Mouse (Mus musculus) gastrocnemius, adult 2 months (tissue): Measurements from ENCODE around the gene Cdc37. TPM values are rescaled to one million over a fixed set of nuclear protein-coding genes. Genes with fewer than 3 reads are reported as not detected.

Source experiments
- DNase-seq: peaks from one replicate; pipeline ENCODE4 v3.0.0; 2022
- H3K27ac ChIP-seq: fragments of 200-600 bp; 2 replicates; pipeline ENCODE4 v1.8.1; 2022; ENCODE audit warnings: mild to moderate bottlenecking
- H3K4me3 ChIP-seq: fragments of 200-600 bp; 2 replicates; pipeline ENCODE4 v1.8.1; 2022; ENCODE audit warnings: mild to moderate bottlenecking, moderate library complexity
- CTCF ChIP-seq: fragments of 200-600 bp; IDR thresholded peaks from 2 replicates; pipeline ENCODE4 v1.8.1; 2022; ENCODE audit warnings: antibody characterized with exemption, mild to moderate bottlenecking, moderate library complexity
- intact Hi-C: fragments of 180-260 bp; cut with DNase I; formaldehyde crosslinking; loops from one replicate; pipeline ENCODE4 v1.15.1; 2025
- total RNA-seq, 2 experiments: library from RNA; stranded (reverse); gene quantifications; 2 replicates each; pipeline ENCODE4 v1.2.3; 2021

Gene Cdc37
- total RNA-seq, 2 experiments from 2014 or later, result 116 to 139 TPM

- DNase-seq, result no peak
Observed at GRCm38 (mm10) chr9:21102076-21102475, 47.7 kb downstream of the Cdc37 start.

GRCm38 (mm10) chr9:21100447-21101161 is 49.2 kb downstream of the Cdc37 start:
- intact Hi-C loops, result no loop called here
- H3K4me3 ChIP-seq, result no peak overlapping the region
- TF ChIP-seq CTCF, result no peak
- DNase-seq, result no peak
- no peak overlapping the region for H3K27ac ChIP-seq

More at GRCm38 (mm10) chr9:21102076-21102475, 47.7 kb downstream of the Cdc37 start:
- H3K27ac ChIP-seq, result no peak overlapping the region
- no peak overlapping the region for H3K4me3 ChIP-seq
- intact Hi-C loops, result no loop called here
- no peak for TF ChIP-seq CTCF

GRCm38 (mm10) chr9:21097793-21098192 is 52.0 kb downstream of the Cdc37 start:
- TF ChIP-seq CTCF, result no peak
- intact Hi-C loops, result no loop called here
- Histone ChIP-seq H3K27ac (no peak overlapping the region), H3K4me3 (no peak overlapping the region)
- DNase-seq, result no peak

- Histone ChIP-seq H3K4me3 (no peak overlapping the region), H3K27ac (no peak overlapping the region)
- no peak for DNase-seq
- intact Hi-C loops, result no loop called here
- TF ChIP-seq CTCF, result no peak
Observed at GRCm38 (mm10) chr9:21095958-21096357, 53.8 kb downstream of the Cdc37 start.

- no peak for TF ChIP-seq CTCF
Observed at GRCm38 (mm10) chr9:21093423-21093822, 56.4 kb downstream of the Cdc37 start.

GRCm38 (mm10) chr9:21091707-21092320 is 58.0 kb downstream of the Cdc37 start, which contains the start of the genes Gm38431 and Raver1:
Gene Gm38431 (minus strand): TSS chr9:21091997.
Gene Raver1 (minus strand): TSS chr9:21092008.
- TF ChIP-seq CTCF, result no peak
- Histone ChIP-seq H3K4me3 (peak within 1 kb of the TSS; percentile 88), H3K27ac (peak within 1 kb of the TSS; percentile 92)
- intact Hi-C loops, result loop anchor here (2.0 to 5.0 kb wide), 3 partner anchors 40 to 59 kb away; partner anchors contain the start of genes Cdc37, Icam5 and Tyk2
- peak; percentile 98 for DNase-seq

More at GRCm38 (mm10) chr9:21093423-21093822, 56.4 kb downstream of the Cdc37 start:
- Histone ChIP-seq H3K27ac (no peak overlapping the region), H3K4me3 (no peak overlapping the region)
- DNase-seq, result no peak
- intact Hi-C loops, result loop anchor here (5.0 kb wide), 2 partner anchors 39 to 54 kb away; partner anchors contain the start of genes Cdc37 and Tyk2

GRCm38 (mm10) chr9:21090972-21091706 is 58.6 kb downstream of the Cdc37 start:
- no peak for DNase-seq
- H3K4me3 ChIP-seq, result peak overlapping the region; percentile 88
- intact Hi-C loops, result loop anchor here (2.0 to 5.0 kb wide), 3 partner anchors 41 to 58 kb away; partner anchors contain the start of genes Cdc37, Icam5 and Tyk2
- H3K27ac ChIP-seq, result peak overlapping the region; percentile 92
- no peak for TF ChIP-seq CTCF

- intact Hi-C loops, result loop anchor here (2.0 to 5.0 kb wide), 3 partner anchors 42 to 58 kb away; partner anchors contain the start of genes Cdc37, Icam5 and Tyk2
- Histone ChIP-seq H3K4me3 (peak overlapping the region; percentile 88), H3K27ac (peak overlapping the region; percentile 92; the same call in 1 of the 2 replicates)
- no peak for TF ChIP-seq CTCF
- DNase-seq, result no peak
Observed at GRCm38 (mm10) chr9:21090537-21090936, 59.2 kb downstream of the Cdc37 start.

- intact Hi-C loops, result no loop called here
- TF ChIP-seq CTCF, result no peak
- no peak for DNase-seq
- H3K4me3 ChIP-seq, result no peak overlapping the region
- no peak overlapping the region for H3K27ac ChIP-seq
Observed at GRCm38 (mm10) chr9:21083324-21083723, 66.5 kb downstream of the Cdc37 start.

Other genes starting within 250 kb of the Cdc37 start
- gene Dnmt1, start 190.1 kb downstream of the Cdc37 start, total RNA-seq, result 1 to 10 TPM; 5.2 to 7.9 TPM
- gene S1pr2, start 173.2 kb downstream of the Cdc37 start, total RNA-seq, result 1 to 10 TPM; 2.0 to 2.3 TPM
- gene Mrpl4, start 147.2 kb downstream of the Cdc37 start, total RNA-seq, result 10 to 100 TPM; 51.8 to 70.0 TPM
- 1 to 10 TPM; 1.7 to 1.9 TPM for gene Icam1, start 134.0 kb downstream of the Cdc37 start, total RNA-seq
- 1 to 10 TPM; 1.2 to 2.2 TPM for gene Icam4, start 120.6 kb downstream of the Cdc37 start, total RNA-seq
- gene Icam5, start 117.9 kb downstream of the Cdc37 start, total RNA-seq, result not detected
- gene Zglp1, start 82.9 kb downstream of the Cdc37 start, total RNA-seq, result not detected
- gene Gm49373, start 76.9 kb downstream of the Cdc37 start, total RNA-seq, result under 1 TPM; 0.26 to 0.39 TPM
- gene Fdx1l, start 76.4 kb downstream of the Cdc37 start, total RNA-seq, result 10 to 100 TPM; 39.0 to 49.0 TPM
- 1 to 10 TPM; 1.2 to 1.6 TPM for gene Gm38431, start 58.0 kb downstream of the Cdc37 start, total RNA-seq
- gene Raver1, start 58.0 kb downstream of the Cdc37 start, total RNA-seq, result 10 to 100 TPM; 17.1 to 19.5 TPM
- 1 to 10 TPM; 4.4 to 5.9 TPM for gene Tyk2, start 18.7 kb downstream of the Cdc37 start, total RNA-seq
- 10 to 100 TPM; 39.0 to 66.8 TPM for gene Pde4a, start 15.7 kb upstream of the Cdc37 start, total RNA-seq
- gene Keap1, start 89.4 kb upstream of the Cdc37 start, total RNA-seq, result 10 to 100 TPM; 51.3 to 62.3 TPM
- gene S1pr5, start 98.5 kb upstream of the Cdc37 start, total RNA-seq, result under 1 TPM; 0.15 to 0.33 TPM
- 10 to 100 TPM; 68.0 to 77.4 TPM for gene Atg4d, start 115.3 kb upstream of the Cdc37 start, total RNA-seq
- 10 to 100 TPM; 11.0 to 12.6 TPM for gene Kri1, start 138.0 kb upstream of the Cdc37 start, total RNA-seq
- gene Cdkn2d, start 141.4 kb upstream of the Cdc37 start, total RNA-seq, result 1 to 10 TPM; 8.6 to 9.1 TPM
- gene Ap1m2, start 162.4 kb upstream of the Cdc37 start, total RNA-seq, result not detected
- gene Slc44a2, start 170.7 kb upstream of the Cdc37 start, total RNA-seq, result 100 to 1,000 TPM; 168 to 178 TPM
- gene Ilf3, start 217.9 kb upstream of the Cdc37 start, total RNA-seq, result 10 to 100 TPM; 21.2 to 25.2 TPM